Mouse (Mus musculus): ENCODE data around the gene B3gnt3.
A peak's percentile ranks its signal among the peaks of the same experiment; 100 is the strongest.
"Not testable (repeated sequence)": the region's sequence is repeated elsewhere in the genome, so short reads cannot be mapped to it uniquely, and the experiment has no call there.

B3gnt3 gene

GRCm38 (mm10) chr8:71701414-71702086 lies at the start of gene B3gnt3:
Gene B3gnt3 (minus strand): TSS chr8:71701789.
- DNase-seq (ENCODE audit: low spot score in 2 of 2) = no peak

GRCm38 (mm10) chr8:71749321-71750075 lies 47.9 kb upstream of the B3gnt3 start:
- peak in 1 of 2 experiments; percentile 56 for DNase-seq (ENCODE audit: low spot score in 2 of 2)

GRCm38 (mm10) chr8:71747082-71747481 lies 45.5 kb upstream of the B3gnt3 start:
- DNase-seq (ENCODE audit: low spot score in 2 of 2) = peak in 1 of 2 experiments; percentile 45

GRCm38 (mm10) chr8:71745322-71745721 lies 43.7 kb upstream of the B3gnt3 start:
- DNase-seq (ENCODE audit: low spot score in 2 of 2) = no peak

- peak in 1 of 2 experiments; percentile 30 for DNase-seq (ENCODE audit: low spot score in 2 of 2)
Observed at GRCm38 (mm10) chr8:71742783-71743182, 41.2 kb upstream of the B3gnt3 start.

GRCm38 (mm10) chr8:71741687-71742114 lies 40.1 kb upstream of the B3gnt3 start:
- DNase-seq (ENCODE audit: low spot score in 2 of 2) = peak in 1 of 2 experiments; percentile 62

GRCm38 (mm10) chr8:71741226-71741625 lies 39.6 kb upstream of the B3gnt3 start:
- peak in 1 of 2 experiments; percentile 57 for DNase-seq (ENCODE audit: low spot score in 2 of 2)

GRCm38 (mm10) chr8:71738316-71738715 lies 36.7 kb upstream of the B3gnt3 start:
- not testable (repeated sequence) for DNase-seq (ENCODE audit: low spot score in 2 of 2)

- DNase-seq (ENCODE audit: low spot score in 2 of 2) = peak; percentile 76 to 88
Observed at GRCm38 (mm10) chr8:71731652-71732230, 30.2 kb upstream of the B3gnt3 start.

GRCm38 (mm10) chr8:71728826-71729620 lies 27.4 kb upstream of the B3gnt3 start:
- peak in 1 of 2 experiments; percentile 62 for DNase-seq (ENCODE audit: low spot score in 2 of 2)

GRCm38 (mm10) chr8:71728240-71728785 lies 26.7 kb upstream of the B3gnt3 start:
- DNase-seq (ENCODE audit: low spot score in 2 of 2) = peak in 1 of 2 experiments; percentile 69

- DNase-seq (ENCODE audit: low spot score in 2 of 2) = peak; percentile 91 to 95
Observed at GRCm38 (mm10) chr8:71725122-71725924, 23.7 kb upstream of the B3gnt3 start, which contains the start of gene Fcho1. Gene Fcho1 (minus strand): TSS chr8:71725716.

- DNase-seq (ENCODE audit: low spot score in 2 of 2) = peak in 1 of 2 experiments; percentile 66
Observed at GRCm38 (mm10) chr8:71724389-71724788, 22.8 kb upstream of the B3gnt3 start.

- DNase-seq (ENCODE audit: low spot score in 2 of 2) = peak; percentile 86 to 91
Observed at GRCm38 (mm10) chr8:71723047-71723551, 21.5 kb upstream of the B3gnt3 start.

- DNase-seq (ENCODE audit: low spot score in 2 of 2) = no peak
Observed at GRCm38 (mm10) chr8:71719928-71720457, 18.4 kb upstream of the B3gnt3 start.

- peak; percentile 84 to 87 for DNase-seq (ENCODE audit: low spot score in 2 of 2)
Observed at GRCm38 (mm10) chr8:71719218-71719617, 17.6 kb upstream of the B3gnt3 start.

- DNase-seq (ENCODE audit: low spot score in 2 of 2) = no peak
Observed at GRCm38 (mm10) chr8:71718252-71718651, 16.7 kb upstream of the B3gnt3 start.

- peak in 1 of 2 experiments; percentile 60 for DNase-seq (ENCODE audit: low spot score in 2 of 2)
Observed at GRCm38 (mm10) chr8:71717096-71717495, 15.5 kb upstream of the B3gnt3 start.

- peak in 1 of 2 experiments; percentile 51 for DNase-seq (ENCODE audit: low spot score in 2 of 2)
Observed at GRCm38 (mm10) chr8:71716561-71717053, 15.0 kb upstream of the B3gnt3 start.

GRCm38 (mm10) chr8:71715531-71715930 lies 13.9 kb upstream of the B3gnt3 start:
- DNase-seq (ENCODE audit: low spot score in 2 of 2) = no peak
